Mouse (Mus musculus) erythroblast, embryonic 14.5 days (primary cell): ENCODE measurements around the gene Ppp1r16b.

Experiments used
- GATA1 ChIP-seq: IDR thresholded peaks from 2 replicates; pipeline ENCODE4 v1.6.1; 2012; ENCODE audit warnings: low read length, inconsistent platforms, mixed read lengths
- TAL1 ChIP-seq: IDR thresholded peaks from 3 replicates; pipeline ENCODE4 v1.6.1; 2012; ENCODE audit warnings: low read length, inconsistent platforms, mixed read lengths

- no peak for TF ChIP-seq GATA1
- no peak for TF ChIP-seq TAL1
These were observed 73.4 kb downstream of the Ppp1r16b start for GRCm38 (mm10) chr2:158738591-158738990.
